Mouse (Mus musculus): Measurements from ENCODE around the gene Gm10097. TPM values are rescaled to one million over a fixed set of nuclear protein-coding genes. Genes with fewer than 3 reads are reported as not detected.

Gene Gm10097
- total RNA-seq (2014; rRNA removed): 0.10 TPM in 1 of 2 replicates, not detected in the other
- not detected in 2 replicates for polyA plus RNA-seq (2015; fragmentation: Nextera tagmentation; extraction: Ambion mirVana)

DNA sequence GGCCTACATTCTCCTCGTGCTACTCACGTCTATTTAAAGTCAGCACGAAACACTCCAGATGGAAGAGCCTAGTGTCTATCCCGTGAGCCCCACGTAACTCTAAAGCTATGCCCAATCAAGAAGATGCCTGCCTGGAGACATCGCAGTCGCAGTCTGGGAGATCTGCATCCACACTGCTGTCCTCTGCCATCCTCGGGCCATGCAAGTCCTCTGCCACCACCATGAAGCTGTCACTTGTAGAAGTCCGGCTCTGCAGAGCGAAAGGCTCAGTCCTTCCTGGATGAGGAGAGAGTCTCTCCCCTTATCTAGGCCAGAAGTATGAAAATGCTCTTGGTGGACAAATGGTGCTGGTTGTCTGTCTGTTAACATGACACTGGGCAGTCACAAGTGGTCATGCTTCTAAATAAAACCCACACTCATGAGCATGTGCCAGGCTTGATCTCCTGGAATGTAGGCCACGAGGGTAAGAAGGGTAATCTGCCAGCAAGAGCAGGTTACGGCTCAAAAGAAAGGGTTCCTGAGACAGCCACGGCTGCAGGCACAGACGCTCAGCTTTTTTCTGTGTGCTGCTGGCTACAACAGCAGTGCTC, at the start of gene Gm10097:
Gene Gm10097, plus strand, starts transcription at position 517 of the 590 bp plus-strand sequence.
- no peak within 1 kb of the TSS for H3K27ac ChIP-seq (ENCODE audit: low read depth, low read length)
- no peak within 1 kb of the TSS for H3K4me3 ChIP-seq (ENCODE audit: low read depth, low read length)
- 0 out of 2 replicates have a peak, but pooled peaks cover 2% of the 10 kb centered on the region for H3K36me3 ChIP-seq (ENCODE audit: insufficient read depth)
- DNase-seq (no peak), ATAC-seq (peak; percentile 58; the same call in 1 of the 2 replicates)
- no peak for TF ChIP-seq CTCF (IDR thresholded peaks at IDR 0.05; ENCODE audit: low read depth)
- H3K9me3 ChIP-seq (ENCODE audit: low read length): no peaks in the 10 kb centered on the region
- no peak within 1 kb of the TSS for H3K9ac ChIP-seq
- H3K4me2 ChIP-seq (ENCODE audit: low read depth): no peak within 1 kb of the TSS
- 78% methylated on average over 14 of the region's 14 CpGs for WGBS
- no peaks in the 10 kb centered on the region for H3K4me1 ChIP-seq (ENCODE audit: insufficient read depth)
- no peaks in the 10 kb centered on the region for H3K27me3 ChIP-seq (ENCODE audit: insufficient read depth, low read length)

DNA sequence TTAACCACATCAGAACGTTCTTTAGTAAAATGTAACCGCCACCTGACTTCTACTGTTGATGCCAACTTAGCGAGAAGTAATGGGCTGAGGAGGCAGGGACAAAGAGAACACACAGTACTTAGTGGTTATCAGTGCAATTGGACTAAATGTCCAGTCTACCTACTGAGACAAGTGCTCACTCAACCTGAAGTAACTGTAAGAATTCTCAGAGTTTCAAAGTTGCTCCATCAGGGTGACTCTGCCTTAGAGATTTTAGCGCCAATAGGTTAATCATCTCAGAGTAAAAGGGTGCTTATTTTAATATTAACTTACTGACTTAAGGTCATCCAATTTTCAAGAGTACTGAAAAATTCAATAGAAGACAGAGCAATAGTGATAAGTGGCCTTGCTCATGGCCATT, 43.1 kb upstream of the Gm10097 start:
- Histone ChIP-seq H3K9me3 (ENCODE audit: low read length) (no peaks in the 10 kb centered on the region), H3K9ac (no peak overlapping the region), H3K27me3 (ENCODE audit: insufficient read depth, low read length) (no peaks in the 10 kb centered on the region), H3K4me1 (ENCODE audit: insufficient read depth) (no peaks in the 10 kb centered on the region), H3K27ac (ENCODE audit: low read depth, low read length) (no peak overlapping the region), H3K4me2 (ENCODE audit: low read depth) (no peak overlapping the region), H3K4me3 (ENCODE audit: low read depth, low read length) (no peak overlapping the region), H3K36me3 (ENCODE audit: insufficient read depth) (0 out of 2 replicates have a peak, but pooled peaks cover 3% of the 10 kb centered on the region)
- TF ChIP-seq CTCF (IDR thresholded peaks at IDR 0.05; ENCODE audit: low read depth): no peak
- DNase-seq (no peak), ATAC-seq (no peak)
- 90% methylated on average over 4 of the region's 4 CpGs for WGBS

DNA sequence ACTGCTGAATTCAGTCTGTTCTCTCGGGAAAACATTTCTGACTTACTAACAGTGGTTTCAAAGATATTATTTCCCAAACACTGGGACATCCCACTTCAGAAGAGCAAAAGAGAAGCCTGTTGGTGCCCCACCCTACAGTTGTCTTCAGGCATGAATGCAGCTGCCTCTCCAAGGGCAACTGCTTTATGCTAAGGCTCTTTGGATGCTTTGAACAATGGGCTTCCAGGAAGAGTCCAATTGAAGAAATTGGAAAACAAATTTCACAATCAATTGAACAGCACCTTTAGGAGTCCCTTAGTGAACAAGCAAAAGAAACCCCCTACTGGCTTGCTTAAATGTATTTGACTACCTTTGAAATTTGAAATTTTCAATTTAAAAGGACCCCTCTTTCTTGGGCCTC, 41.8 kb upstream of the Gm10097 start:
- no peak overlapping the region for H3K4me3 ChIP-seq (ENCODE audit: low read depth, low read length)
- H3K4me2 ChIP-seq (ENCODE audit: low read depth): no peak overlapping the region
- 0 out of 2 replicates have a peak, but pooled peaks cover 6% of the 10 kb centered on the region for H3K36me3 ChIP-seq (ENCODE audit: insufficient read depth)
- ATAC-seq (no peak), DNase-seq (no peak)
- no peak overlapping the region for H3K9ac ChIP-seq
- no peaks in the 10 kb centered on the region for H3K9me3 ChIP-seq (ENCODE audit: low read length)
- no peak overlapping the region for H3K27ac ChIP-seq (ENCODE audit: low read depth, low read length)
- TF ChIP-seq CTCF (IDR thresholded peaks at IDR 0.05; ENCODE audit: low read depth): no peak
- H3K27me3 ChIP-seq (ENCODE audit: insufficient read depth, low read length): no peaks in the 10 kb centered on the region
- 76% methylated on average over 1 of the region's 1 CpGs for WGBS
- no peaks in the 10 kb centered on the region for H3K4me1 ChIP-seq (ENCODE audit: insufficient read depth)

DNA sequence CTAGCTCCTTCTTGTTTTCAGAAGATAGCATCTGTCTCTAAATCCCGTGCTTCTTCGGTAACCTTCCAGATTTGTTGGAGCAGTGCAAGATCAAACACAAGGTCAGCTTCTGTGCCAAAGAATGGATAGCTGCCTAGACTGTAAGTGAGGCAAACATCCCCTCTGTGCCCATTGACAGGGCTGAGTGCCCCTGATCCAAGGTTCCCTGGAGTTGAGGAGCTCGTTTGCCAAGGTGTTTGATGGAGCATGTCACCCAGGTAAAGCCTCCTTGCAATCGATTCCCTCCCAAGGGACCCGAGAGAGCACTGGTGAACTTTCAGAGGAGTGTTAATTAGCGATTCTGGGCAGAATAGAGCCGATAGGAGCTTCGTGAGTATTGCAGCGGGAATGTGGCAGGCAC, 40.7 kb upstream of the Gm10097 start:
- H3K27me3 ChIP-seq (ENCODE audit: insufficient read depth, low read length): no peaks in the 10 kb centered on the region
- H3K4me3 ChIP-seq (ENCODE audit: low read depth, low read length): no peak overlapping the region
- no peak overlapping the region for H3K4me2 ChIP-seq (ENCODE audit: low read depth)
- TF ChIP-seq CTCF (IDR thresholded peaks at IDR 0.05; ENCODE audit: low read depth): no peak
- no peaks in the 10 kb centered on the region for H3K4me1 ChIP-seq (ENCODE audit: insufficient read depth)
- no peak overlapping the region for H3K27ac ChIP-seq (ENCODE audit: low read depth, low read length)
- H3K36me3 ChIP-seq (ENCODE audit: insufficient read depth): 0 out of 2 replicates have a peak, but pooled peaks cover 14% of the 10 kb centered on the region
- H3K9me3 ChIP-seq (ENCODE audit: low read length): no peaks in the 10 kb centered on the region
- no peak for ATAC-seq
- 79% methylated on average over 9 of the region's 9 CpGs for WGBS
- DNase-seq: no peak
- H3K9ac ChIP-seq: no peak overlapping the region

DNA sequence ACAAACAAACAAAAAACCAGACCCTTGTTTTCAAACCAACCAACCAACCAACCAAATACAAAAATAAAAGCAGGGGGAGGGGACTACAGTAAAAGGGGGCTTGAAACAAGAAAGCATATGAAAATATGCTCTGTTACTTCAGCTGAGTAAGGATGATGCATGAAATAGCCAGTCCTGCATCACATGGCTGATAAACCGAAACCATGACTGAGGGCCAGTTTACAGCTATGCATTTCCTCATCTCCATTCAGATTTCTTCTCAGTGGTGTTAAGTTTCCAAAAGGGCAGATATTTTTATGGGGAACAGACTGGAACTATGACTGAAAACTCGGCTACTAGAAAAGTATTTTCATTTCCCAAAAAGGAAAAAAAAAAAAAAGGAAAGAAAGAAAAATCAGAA, 39.8 kb upstream of the Gm10097 start:
- Histone ChIP-seq H3K4me2 (ENCODE audit: low read depth) (no peak overlapping the region), H3K27ac (ENCODE audit: low read depth, low read length) (no peak overlapping the region), H3K9ac (no peak overlapping the region), H3K27me3 (ENCODE audit: insufficient read depth, low read length) (no peaks in the 10 kb centered on the region), H3K4me3 (ENCODE audit: low read depth, low read length) (no peak overlapping the region), H3K9me3 (ENCODE audit: low read length) (no peaks in the 10 kb centered on the region), H3K4me1 (ENCODE audit: insufficient read depth) (no peaks in the 10 kb centered on the region), H3K36me3 (ENCODE audit: insufficient read depth) (0 out of 2 replicates have a peak, but pooled peaks cover 14% of the 10 kb centered on the region)
- DNase-seq: no peak
- no peak for TF ChIP-seq CTCF (IDR thresholded peaks at IDR 0.05; ENCODE audit: low read depth)
- ATAC-seq: no peak
- WGBS: 83% methylated on average over 2 of the region's 2 CpGs

DNA sequence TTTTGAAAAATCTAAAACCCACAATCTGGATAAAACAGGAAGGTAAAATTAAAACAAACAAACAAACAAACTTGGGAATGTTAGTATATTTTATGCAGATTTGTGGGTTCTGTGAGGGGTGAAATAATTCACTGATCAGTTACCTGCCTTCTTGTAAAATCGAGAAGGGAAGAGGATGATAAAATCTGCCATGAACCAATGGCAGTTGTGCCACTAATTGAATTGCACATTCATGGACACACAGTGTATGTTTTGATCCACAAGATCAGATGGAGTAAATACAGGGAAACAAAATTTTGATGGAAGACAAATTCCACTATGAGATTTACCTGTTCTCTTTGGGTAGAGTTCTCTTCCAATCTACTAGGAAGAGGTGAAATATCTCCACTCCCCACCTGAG, 39.1 kb upstream of the Gm10097 start:
- ATAC-seq (no peak), DNase-seq (no peak)
- 89% methylated on average over 1 of the region's 1 CpGs for WGBS
- Histone ChIP-seq H3K27me3 (ENCODE audit: insufficient read depth, low read length) (no peaks in the 10 kb centered on the region), H3K4me3 (ENCODE audit: low read depth, low read length) (no peak overlapping the region), H3K4me2 (ENCODE audit: low read depth) (no peak overlapping the region), H3K9ac (no peak overlapping the region), H3K27ac (ENCODE audit: low read depth, low read length) (no peak overlapping the region), H3K36me3 (ENCODE audit: insufficient read depth) (0 out of 2 replicates have a peak, but pooled peaks cover 14% of the 10 kb centered on the region), H3K9me3 (ENCODE audit: low read length) (no peaks in the 10 kb centered on the region), H3K4me1 (ENCODE audit: insufficient read depth) (no peaks in the 10 kb centered on the region)
- TF ChIP-seq CTCF (IDR thresholded peaks at IDR 0.05; ENCODE audit: low read depth): no peak

DNA sequence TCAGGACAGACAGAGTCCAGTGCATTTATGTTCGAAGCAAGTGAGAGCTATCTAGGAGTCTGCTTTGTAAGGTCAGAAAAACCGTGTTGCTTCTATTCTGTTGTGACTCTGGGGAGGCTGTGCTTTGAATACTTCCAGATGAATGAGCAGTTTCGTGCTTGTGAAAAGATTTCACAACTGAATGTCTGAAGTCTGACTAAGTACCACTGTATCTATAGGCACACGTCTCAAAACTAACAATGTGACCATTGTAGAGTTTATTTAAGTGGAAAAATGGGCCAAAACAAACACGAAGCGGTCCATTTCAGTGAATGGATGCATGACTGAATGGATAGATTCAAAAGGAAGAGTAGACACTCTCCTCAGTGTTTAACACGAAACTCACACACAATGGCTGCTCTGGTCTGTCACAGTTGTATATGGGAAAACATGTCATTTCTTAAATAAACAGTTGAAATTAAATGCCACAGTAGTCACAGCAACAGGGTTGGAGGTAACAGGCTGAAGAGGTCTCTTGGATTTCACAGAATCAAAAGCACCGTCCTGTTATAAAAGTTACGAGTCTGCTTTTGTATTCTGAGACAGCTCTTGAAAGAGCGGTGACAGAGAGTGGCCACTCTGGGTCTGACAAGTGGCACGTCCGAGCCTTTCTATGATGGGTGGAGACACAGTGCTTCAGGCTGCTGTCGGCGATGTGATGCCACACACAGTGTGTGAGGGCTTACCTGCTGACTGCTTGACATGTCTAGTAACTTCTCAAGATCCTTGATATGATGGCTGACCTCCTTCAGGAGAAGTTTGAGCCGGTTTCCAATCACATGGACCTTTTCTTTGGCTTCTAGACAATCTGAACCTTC, 36.6 kb upstream of the Gm10097 start:
- no peak for DNase-seq

More for the DNA sequence above, 36.6 kb upstream of the Gm10097 start:
- Histone ChIP-seq H3K27ac (ENCODE audit: low read depth, low read length) (no peak overlapping the region), H3K4me1 (ENCODE audit: insufficient read depth) (no peaks in the 10 kb centered on the region), H3K36me3 (ENCODE audit: insufficient read depth) (peaks cover 23% of the 10 kb centered on the region; the same call in 1 of the 2 replicates), H3K9me3 (ENCODE audit: low read length) (no peaks in the 10 kb centered on the region), H3K27me3 (ENCODE audit: insufficient read depth, low read length) (no peaks in the 10 kb centered on the region), H3K9ac (no peak overlapping the region), H3K4me2 (ENCODE audit: low read depth) (no peak overlapping the region), H3K4me3 (ENCODE audit: low read depth, low read length) (no peak overlapping the region)
- TF ChIP-seq CTCF (IDR thresholded peaks at IDR 0.05; ENCODE audit: low read depth): no peak
- no peak for ATAC-seq
- WGBS: 28% methylated on average over 15 of the region's 15 CpGs

All from forebrain, postnatal 0 days (tissue).